Mouse (Mus musculus) kidney, postnatal 0 days (tissue): Measurements from ENCODE around the gene Tsc22d3. TPM values are rescaled to one million over a fixed set of nuclear protein-coding genes. Genes with fewer than 3 reads are reported as not detected.

Experiments used
- ATAC-seq: fragments of 200-750 bp; cut with Nextera tagmentation; replicated peaks from 2 replicates; pipeline ENCODE4 v1.8.0; 2017; ENCODE audit warnings: low read depth, moderate number of reproducible peaks, moderate TSS enrichment, moderate library complexity; ENCODE audit not compliant: low FRiP score
- DNase-seq: peaks from one replicate; pipeline ENCODE4 v3.0.0-alpha.2; 2016; ENCODE audit warnings: low spot score
- H3K27ac ChIP-seq: fragments of 300-500 bp; sonication (generic); 2 replicates; pipeline ENCODE4 v1.5.1; 2014; ENCODE audit warnings: mild to moderate bottlenecking
- H3K27me3 ChIP-seq: fragments of 300-500 bp; sonication (generic); 2 replicates; pipeline ENCODE4 v1.6.1; 2014; ENCODE audit warnings: low read length, mixed read lengths; ENCODE audit not compliant: insufficient read depth
- H3K36me3 ChIP-seq: fragments of 300-500 bp; sonication (generic); 2 replicates; pipeline ENCODE4 v1.6.1; 2014; ENCODE audit warnings: low read length, mixed read lengths; ENCODE audit not compliant: insufficient read depth
- H3K4me1 ChIP-seq: fragments of 300-500 bp; sonication (generic); replicated peaks from 2 replicates; pipeline ENCODE4 v1.6.1; 2014; ENCODE audit warnings: antibody characterized with exemption, low read length, mixed read lengths; ENCODE audit not compliant: insufficient read depth
- H3K4me2 ChIP-seq: fragments of 300-500 bp; sonication (generic); 2 replicates; pipeline ENCODE4 v1.6.1; 2014; ENCODE audit warnings: mild to moderate bottlenecking, low read length, moderate library complexity, mixed read lengths
- H3K4me3 ChIP-seq: fragments of 300-500 bp; sonication (generic); replicated peaks from 2 replicates; pipeline ENCODE4 v1.5.1; 2014; ENCODE audit warnings: low read depth, low read length
- H3K9ac ChIP-seq: fragments of 300-500 bp; sonication (generic); 2 replicates; pipeline ENCODE4 v1.6.1; 2014; ENCODE audit warnings: low read depth, low read length
- H3K9me3 ChIP-seq: fragments of 300-500 bp; sonication (generic); replicated peaks from 2 replicates; pipeline ENCODE4 v1.6.1; 2016; ENCODE audit warnings: low read length, inconsistent platforms, mixed read lengths
- CTCF ChIP-seq: IDR thresholded peaks from 2 replicates; pipeline ENCODE4 v1.5.1; 2016; ENCODE audit warnings: antibody characterized with exemption, low read depth, mild to moderate bottlenecking, moderate library complexity
- WGBS: fragments of 180-500 bp; shearing (Covaris S2); extraction: QIAGEN DNeasy Blood & Tissue Kit; methylation state at CpG from one replicate; pipeline ENCODE4 v1.1.7; 2014; 5-methylcytosine and 5-hydroxymethylcytosine counted together
- polyA plus RNA-seq: library from polyadenylated mRNA; unstranded; fragments of >200 nt; fragmentation: Nextera tagmentation; extraction: Ambion mirVana; gene quantifications from 2 replicates; pipeline ENCODE4 v1.2.1, GENCODE M21; 2015

The Tsc22d3 gene
- polyA plus RNA-seq, 1 experiment from 2014 or later = 88.0 TPM

DNA sequence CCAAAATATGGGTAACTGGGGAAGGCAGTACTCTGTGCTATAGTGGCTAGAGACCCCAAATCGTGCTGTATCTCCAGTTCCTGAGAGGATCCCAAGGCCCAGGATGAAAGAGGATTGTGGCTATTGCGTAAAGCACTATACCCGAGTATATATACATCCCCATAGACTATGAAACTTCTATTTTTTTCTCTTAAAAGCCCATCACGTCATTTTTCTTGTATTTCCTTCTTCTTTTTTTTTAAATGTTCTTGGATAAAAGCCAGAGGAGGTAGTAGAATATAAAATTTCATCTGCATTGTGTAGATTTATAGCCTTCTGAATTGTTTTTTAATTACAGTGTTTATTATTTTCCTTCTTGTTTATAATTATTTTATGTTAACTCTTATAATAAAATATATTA is 852 bp upstream of the Tsc22d3 start:
- no peak overlapping the region for H3K27ac ChIP-seq
- ATAC-seq (no peak), DNase-seq (no peak)

DNA sequence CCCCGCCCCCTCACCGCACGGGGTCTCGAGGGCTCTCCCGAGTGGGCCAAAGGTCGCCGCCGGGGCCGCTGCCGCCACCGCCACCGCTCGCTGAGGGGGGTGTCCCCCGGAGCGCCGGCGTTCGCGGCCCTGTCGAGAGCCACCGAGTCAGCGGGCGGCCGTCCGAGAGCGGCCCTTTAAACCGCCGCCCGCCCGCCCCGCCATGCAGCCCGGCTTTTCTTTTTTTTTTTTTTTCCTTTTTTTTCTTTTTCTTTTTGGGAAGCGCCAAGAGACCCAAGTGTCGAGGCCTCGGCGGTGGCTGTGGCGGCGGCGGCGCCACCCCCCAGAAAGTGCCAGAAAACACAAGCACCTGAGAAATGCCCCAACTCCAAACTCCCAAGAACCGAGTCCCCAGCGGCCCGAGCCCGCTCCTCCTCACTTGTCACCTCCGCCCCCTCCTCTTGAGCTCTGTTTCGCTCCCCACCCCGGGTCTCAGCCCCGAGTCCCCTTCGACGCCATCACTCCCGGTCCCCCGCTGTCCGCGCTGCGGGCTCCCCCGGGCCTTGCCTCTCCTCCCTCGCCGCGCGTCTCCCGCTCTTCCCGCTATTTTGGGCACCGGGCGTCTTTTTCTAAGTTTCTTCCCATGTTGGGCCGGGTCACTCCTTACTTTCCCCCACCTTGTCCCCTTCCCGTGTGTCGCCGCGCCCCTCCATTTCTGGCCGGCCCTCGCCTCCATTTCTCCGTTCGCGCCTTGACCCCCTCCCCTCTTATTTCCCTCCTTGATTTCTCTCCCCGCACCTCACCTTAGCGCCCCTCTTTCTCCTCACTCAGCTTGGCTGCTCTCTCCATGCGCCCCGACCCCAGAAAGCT is 674 bp downstream of the Tsc22d3 start:
- H3K36me3 ChIP-seq = no peaks in the 10 kb centered on the region
- ATAC-seq (peak; percentile 11; the same call in 1 of the 2 replicates), DNase-seq (no peak)
- 26% methylated on average over 71 of the region's 78 CpGs for WGBS
- no peak for TF ChIP-seq CTCF
- no peaks in the 10 kb centered on the region for H3K4me1 ChIP-seq
- H3K27ac ChIP-seq = no peak overlapping the region
- no peaks in the 10 kb centered on the region for H3K27me3 ChIP-seq
- H3K4me3 ChIP-seq = peak overlapping the region; percentile 50
- peak overlapping the region; percentile 68 for H3K4me2 ChIP-seq
- H3K9ac ChIP-seq = no peak overlapping the region
- H3K9me3 ChIP-seq = no peaks in the 10 kb centered on the region

More for the DNA sequence above, 852 bp upstream of the Tsc22d3 start:
- 68% methylated on average over 4 of the region's 4 CpGs for WGBS
- Histone ChIP-seq H3K4me1 (no peaks in the 10 kb centered on the region), H3K9ac (no peak overlapping the region), H3K36me3 (no peaks in the 10 kb centered on the region), H3K9me3 (no peaks in the 10 kb centered on the region), H3K27me3 (no peaks in the 10 kb centered on the region), H3K4me3 (no peak overlapping the region), H3K4me2 (no peak overlapping the region)
- TF ChIP-seq CTCF = no peak

DNA sequence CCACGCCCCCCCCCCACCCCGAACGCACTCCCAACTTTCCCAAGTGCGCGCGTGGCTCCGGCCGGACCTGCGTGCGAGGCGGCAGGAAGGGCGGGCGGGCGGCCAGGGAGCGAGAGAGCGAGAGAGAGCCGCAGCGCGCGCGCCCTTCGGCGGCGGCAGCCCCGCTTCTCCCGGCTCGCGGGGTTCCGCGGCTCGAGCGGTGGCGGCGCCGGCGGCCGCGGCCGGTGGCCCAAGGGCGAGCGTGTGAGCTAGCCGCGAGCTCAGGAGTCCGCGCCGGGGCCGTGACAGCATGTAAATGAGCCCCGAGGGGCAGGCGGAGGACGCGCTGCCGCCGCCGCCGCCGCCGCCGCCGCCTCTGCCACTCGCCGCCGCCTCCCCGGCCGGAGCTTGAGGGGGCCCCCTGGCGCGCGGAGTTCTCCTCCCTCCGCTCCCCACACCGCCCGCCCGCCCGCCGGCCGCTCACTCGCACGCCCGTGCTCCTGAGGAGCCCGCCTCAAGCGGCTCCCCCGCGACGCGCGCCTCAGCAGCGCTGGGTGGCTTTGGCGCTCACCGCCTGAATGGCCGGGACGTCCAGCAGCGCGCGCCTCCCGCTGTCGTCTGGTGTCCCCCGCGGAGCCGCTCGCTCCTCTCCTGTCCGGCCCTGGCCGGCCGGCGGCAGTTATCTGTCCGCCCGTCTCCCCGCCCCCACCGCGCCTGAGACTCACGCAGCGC is 1.5 kb downstream of the Tsc22d3 start:
- 29% methylated on average over 34 of the region's 109 CpGs for WGBS
- Histone ChIP-seq H3K27me3 (no peaks in the 10 kb centered on the region), H3K4me2 (peak overlapping the region; percentile 68), H3K4me1 (no peaks in the 10 kb centered on the region), H3K4me3 (peak overlapping the region; percentile 50), H3K27ac (no peak overlapping the region), H3K36me3 (no peaks in the 10 kb centered on the region), H3K9ac (peak overlapping the region; percentile 46), H3K9me3 (no peaks in the 10 kb centered on the region)
- DNase-seq (peak; percentile 21), ATAC-seq (peak; percentile 76)
- TF ChIP-seq CTCF = peak; percentile 29; the same call in 1 of the 2 replicates

GRCm38 (mm10) chrX:140598194-140598849 is 2.1 kb downstream of the Tsc22d3 start:
- Histone ChIP-seq H3K4me2 (peak overlapping the region; percentile 68), H3K27ac (no peak overlapping the region), H3K9me3 (no peaks in the 10 kb centered on the region), H3K4me3 (peak overlapping the region; percentile 50), H3K27me3 (no peaks in the 10 kb centered on the region), H3K36me3 (no peaks in the 10 kb centered on the region), H3K4me1 (no peaks in the 10 kb centered on the region), H3K9ac (no peak overlapping the region)
- no peak for TF ChIP-seq CTCF
- WGBS = 36% methylated on average over 35 of the region's 48 CpGs
- peak; percentile 21 for DNase-seq
- ATAC-seq = no peak

- ATAC-seq = no peak
- H3K27ac ChIP-seq = no peak overlapping the region
- no peaks in the 10 kb centered on the region for H3K9me3 ChIP-seq
- H3K4me1 ChIP-seq = no peaks in the 10 kb centered on the region
- no peaks in the 10 kb centered on the region for H3K27me3 ChIP-seq
- no peak for TF ChIP-seq CTCF
- H3K36me3 ChIP-seq = no peaks in the 10 kb centered on the region
- H3K4me3 ChIP-seq = no peak overlapping the region
- H3K4me2 ChIP-seq = no peak overlapping the region
- no peak for DNase-seq
- no peak overlapping the region for H3K9ac ChIP-seq
- WGBS = 67% methylated on average over 3 of the region's 3 CpGs
Measured at GRCm38 (mm10) chrX:140591176-140591575, 9.3 kb downstream of the Tsc22d3 start.

GRCm38 (mm10) chrX:140590142-140590541 is 10.3 kb downstream of the Tsc22d3 start:
- DNase-seq (no peak), ATAC-seq (no peak)
- TF ChIP-seq CTCF = no peak
- Histone ChIP-seq H3K4me1 (no peaks in the 10 kb centered on the region), H3K36me3 (no peaks in the 10 kb centered on the region), H3K9ac (no peak overlapping the region), H3K4me3 (no peak overlapping the region), H3K27me3 (no peaks in the 10 kb centered on the region), H3K9me3 (no peaks in the 10 kb centered on the region), H3K27ac (no peak overlapping the region), H3K4me2 (no peak overlapping the region)
- 61% methylated on average over 2 of the region's 2 CpGs for WGBS
